Mouse (Mus musculus) spleen, adult 2 months (tissue): Measurements from ENCODE around the gene Hspb7. TPM values are rescaled to one million over a fixed set of nuclear protein-coding genes. Genes with fewer than 3 reads are reported as not detected.
A peak's percentile ranks its signal among the peaks of the same experiment; 100 is the strongest.

Source experiments
- DNase-seq, 2 experiments: peaks; one replicate each; pipeline versions ENCODE4 v3.0.0 to v3.0.0-alpha.2; 2012 to 2021; ENCODE audit warnings: low spot score in 2 of 2, low read depth in 1 of 2
- H3K27ac ChIP-seq: fragments of 200-500 bp; 2 replicates; pipeline ENCODE4 v1.5.1; 2012; ENCODE audit warnings: low read length, inconsistent platforms; ENCODE audit not compliant: insufficient read depth
- H3K27me3 ChIP-seq: fragments of 200-500 bp; 2 replicates; pipeline ENCODE4 v1.6.1; 2012; ENCODE audit warnings: mild to moderate bottlenecking, moderate library complexity, low read length, inconsistent platforms; ENCODE audit not compliant: control insufficient read depth, insufficient read depth
- H3K36me3 ChIP-seq: fragments of 200-500 bp; 2 replicates; pipeline ENCODE4 v1.6.1; 2012; ENCODE audit warnings: mild to moderate bottlenecking, low read length, inconsistent platforms; ENCODE audit not compliant: control insufficient read depth, insufficient read depth
- H3K4me1 ChIP-seq: fragments of 200-500 bp; 2 replicates; pipeline ENCODE4 v1.6.1; 2011; ENCODE audit warnings: inconsistent platforms; ENCODE audit not compliant: control insufficient read depth, insufficient read depth, insufficient read length
- H3K4me3 ChIP-seq: fragments of 200-500 bp; 2 replicates; pipeline ENCODE4 v1.5.1; 2011; ENCODE audit warnings: mild to moderate bottlenecking, inconsistent platforms; ENCODE audit not compliant: insufficient read depth, insufficient read length; ENCODE audit errors: extremely low read depth
- CTCF ChIP-seq: fragments of 200-500 bp; IDR thresholded peaks from 2 replicates; pipeline ENCODE4 v1.5.1; 2011; ENCODE audit warnings: mild to moderate bottlenecking, inconsistent platforms; ENCODE audit not compliant: insufficient read depth, insufficient read length, insufficient replicate concordance; ENCODE audit errors: extremely low read depth
- POLR2A ChIP-seq: fragments of 200-500 bp; IDR thresholded peaks from 2 replicates; pipeline ENCODE4 v1.6.1; 2011; ENCODE audit warnings: low read depth, low read length, inconsistent platforms
- WGBS: fragments of 180-500 bp; shearing (Covaris S2); methylation state at CpG from one replicate; pipeline ENCODE4 v1.1.7; 2018; 5-methylcytosine and 5-hydroxymethylcytosine counted together
- polyA plus RNA-seq: library from polyadenylated mRNA; depleted of rRNA; stranded (reverse); fragments of >200 nt; gene quantifications from 2 replicates; pipeline ENCODE4 v1.2.3, GENCODE M21; 2012

Hspb7 gene
- polyA plus RNA-seq, 1 experiment, result 2.4 TPM

GRCm38 (mm10) chr4:141423691-141424431 is 3.3 kb downstream of the Hspb7 start:
- no peak for DNase-seq
- peaks cover 14% of the 10 kb centered on the region; the same call in 1 of the 2 replicates for H3K4me1 ChIP-seq
- 90% methylated on average over 13 of the region's 13 CpGs for WGBS
- H3K27me3 ChIP-seq, result no peaks in the 10 kb centered on the region
- H3K27ac ChIP-seq, result no peak overlapping the region
- H3K36me3 ChIP-seq, result no peaks in the 10 kb centered on the region
- no peak for TF ChIP-seq POLR2A
- no peak for TF ChIP-seq CTCF
- H3K4me3 ChIP-seq, result no peak overlapping the region

GRCm38 (mm10) chr4:141425484-141426479 is 5.2 kb downstream of the Hspb7 start:
- Histone ChIP-seq H3K4me1 (peaks cover 4% of the 10 kb centered on the region; the same call in 1 of the 2 replicates), H3K27me3 (no peaks in the 10 kb centered on the region), H3K27ac (no peak overlapping the region), H3K4me3 (peak overlapping the region; percentile 45; the same call in 1 of the 2 replicates), H3K36me3 (no peaks in the 10 kb centered on the region)
- 6% methylated on average over 33 of the region's 36 CpGs for WGBS
- no peak for TF ChIP-seq CTCF
- TF ChIP-seq POLR2A, result no peak
- peak; percentile 49 to 56 for DNase-seq

GRCm38 (mm10) chr4:141426796-141427745 is 6.5 kb downstream of the Hspb7 start:
- Histone ChIP-seq H3K4me1 (peaks cover 4% of the 10 kb centered on the region; the same call in 1 of the 2 replicates), H3K4me3 (no peak overlapping the region), H3K27ac (no peak overlapping the region), H3K36me3 (no peaks in the 10 kb centered on the region), H3K27me3 (no peaks in the 10 kb centered on the region)
- DNase-seq, result no peak
- WGBS, result 91% methylated on average over 10 of the region's 10 CpGs
- no peak for TF ChIP-seq CTCF
- TF ChIP-seq POLR2A, result no peak

GRCm38 (mm10) chr4:141427921-141428320 is 7.3 kb downstream of the Hspb7 start:
- H3K36me3 ChIP-seq, result no peaks in the 10 kb centered on the region
- no peak overlapping the region for H3K4me3 ChIP-seq
- TF ChIP-seq CTCF, result no peak
- no peak for TF ChIP-seq POLR2A
- H3K27me3 ChIP-seq, result no peaks in the 10 kb centered on the region
- 94% methylated on average over 13 of the region's 13 CpGs for WGBS
- DNase-seq, result no peak
- peaks cover 4% of the 10 kb centered on the region; the same call in 1 of the 2 replicates for H3K4me1 ChIP-seq
- H3K27ac ChIP-seq, result no peak overlapping the region

GRCm38 (mm10) chr4:141429381-141429780 is 8.8 kb downstream of the Hspb7 start:
- Histone ChIP-seq H3K27ac (no peak overlapping the region), H3K27me3 (no peaks in the 10 kb centered on the region), H3K36me3 (no peaks in the 10 kb centered on the region), H3K4me3 (no peak overlapping the region), H3K4me1 (peaks cover 4% of the 10 kb centered on the region; the same call in 1 of the 2 replicates)
- DNase-seq, result no peak
- TF ChIP-seq CTCF (no peak), POLR2A (no peak)
- WGBS, result 82% methylated on average over 6 of the region's 6 CpGs

GRCm38 (mm10) chr4:141429847-141430246 is 9.3 kb downstream of the Hspb7 start:
- H3K4me3 ChIP-seq, result no peak overlapping the region
- TF ChIP-seq CTCF (peak; percentile 41; the same call in 1 of the 2 replicates), POLR2A (no peak)
- H3K4me1 ChIP-seq, result peaks cover 4% of the 10 kb centered on the region; the same call in 1 of the 2 replicates
- no peaks in the 10 kb centered on the region for H3K27me3 ChIP-seq
- H3K36me3 ChIP-seq, result no peaks in the 10 kb centered on the region
- 62% methylated on average over 9 of the region's 9 CpGs for WGBS
- no peak overlapping the region for H3K27ac ChIP-seq
- DNase-seq, result no peak
